Mouse (Mus musculus) left cerebral cortex, postnatal 10 days (tissue): Measurements from ENCODE around the gene Hoxc10. TPM values are rescaled to one million over a fixed set of nuclear protein-coding genes. Genes with fewer than 3 reads are reported as not detected.

Experiments used
- DNase-seq, 2 experiments: peaks; one replicate each; pipeline ENCODE4 v3.0.0; 2021 to 2022; ENCODE audit warnings: low spot score in 2 of 2, mixed read lengths in 1 of 2; ENCODE audit errors: extremely low spot score in 1 of 2
- intact Hi-C: fragments of 180-260 bp; cut with DNase I; formaldehyde crosslinking; loops from one replicate; pipeline ENCODE4 v1.15.1; 2025
- total RNA-seq, 2 experiments: library from RNA; stranded (reverse); gene quantifications; 2 replicates each; pipeline ENCODE4 v1.2.3; 2021

The Hoxc10 gene
- total RNA-seq, 2 experiments from 2014 or later = not detected

GRCm38 (mm10) chr15:102980352-102980751 is 13.8 kb downstream of the Hoxc10 start:
- DNase-seq = no peak
- intact Hi-C loops = loop anchor here (10.0 kb wide), 1 partner anchor 334 kb away; the partner anchor contains the start of gene Gpr84

- no peak for DNase-seq
- intact Hi-C loops = loop anchor here (10.0 kb wide), 1 partner anchor 334 kb away; the partner anchor contains the start of gene Gpr84
Measured at GRCm38 (mm10) chr15:102980912-102981311, 14.3 kb downstream of the Hoxc10 start.

- DNase-seq = no peak
- intact Hi-C loops = loop anchor here (10.0 kb wide), 1 partner anchor 333 kb away; the partner anchor contains the start of gene Gpr84
Measured at GRCm38 (mm10) chr15:102981379-102982288, 15.0 kb downstream of the Hoxc10 start.

- intact Hi-C loops = loop anchor here (10.0 kb wide), 1 partner anchor 331 kb away; the partner anchor contains the start of gene Gpr84
Measured at GRCm38 (mm10) chr15:102983716-102984115, 17.1 kb downstream of the Hoxc10 start.

GRCm38 (mm10) chr15:102984521-102984920 is 17.9 kb downstream of the Hoxc10 start:
- intact Hi-C loops = loop anchor here (10.0 kb wide), 1 partner anchor 330 kb away; the partner anchor contains the start of gene Gpr84

More at GRCm38 (mm10) chr15:102983716-102984115, 17.1 kb downstream of the Hoxc10 start:
- no peak for DNase-seq

GRCm38 (mm10) chr15:102984925-102985324 is 18.3 kb downstream of the Hoxc10 start:
- intact Hi-C loops = loop anchor here (10.0 kb wide), 1 partner anchor 330 kb away; the partner anchor contains the start of gene Gpr84
- no peak for DNase-seq

More at GRCm38 (mm10) chr15:102984521-102984920, 17.9 kb downstream of the Hoxc10 start:
- DNase-seq = no peak

GRCm38 (mm10) chr15:102987124-102987833 is 20.7 kb downstream of the Hoxc10 start:
- peak; percentile 79 to 88 for DNase-seq
- intact Hi-C loops = loop anchor here (2.0 to 10.0 kb wide), 2 partner anchors 190 to 328 kb away; partner anchors contain the start of gene Gpr84

- intact Hi-C loops = loop anchor here (10.0 kb wide), 1 partner anchor 327 kb away; the partner anchor contains the start of gene Gpr84
- no peak for DNase-seq
Measured at GRCm38 (mm10) chr15:102988078-102988477, 21.5 kb downstream of the Hoxc10 start.

GRCm38 (mm10) chr15:102990461-102991397 is 24.1 kb downstream of the Hoxc10 start, which contains the start of gene Hoxc8:
TSS of gene Hoxc8 (plus strand) at chr15:102990607.
- DNase-seq = no peak
- intact Hi-C loops = no loop called here

GRCm38 (mm10) chr15:102991782-102992181 is 25.2 kb downstream of the Hoxc10 start:
- DNase-seq = no peak
- intact Hi-C loops = no loop called here

GRCm38 (mm10) chr15:102992206-102992605 is 25.6 kb downstream of the Hoxc10 start:
- no peak for DNase-seq
- intact Hi-C loops = no loop called here

GRCm38 (mm10) chr15:102992863-102993262 is 26.3 kb downstream of the Hoxc10 start:
- intact Hi-C loops = no loop called here
- no peak for DNase-seq

GRCm38 (mm10) chr15:102996548-102996947 is 30.0 kb downstream of the Hoxc10 start:
- no peak for DNase-seq
- intact Hi-C loops = no loop called here

GRCm38 (mm10) chr15:102997431-102997830 is 30.8 kb downstream of the Hoxc10 start:
- intact Hi-C loops = no loop called here
- DNase-seq = no peak

GRCm38 (mm10) chr15:102997939-102998355 is 31.4 kb downstream of the Hoxc10 start, which contains the start of gene Hoxc6:
TSS of gene Hoxc6 (plus strand) at chr15:102998257.
- intact Hi-C loops = no loop called here
- no peak for DNase-seq

- intact Hi-C loops = no loop called here
- no peak for DNase-seq
Measured at GRCm38 (mm10) chr15:102998608-102999182, 32.1 kb downstream of the Hoxc10 start.

- peak in 1 of 2 experiments; percentile 56 for DNase-seq
- intact Hi-C loops = no loop called here
Measured at GRCm38 (mm10) chr15:102999183-102999831, 32.7 kb downstream of the Hoxc10 start.
